Mouse (Mus musculus) lung, adult 10 weeks (tissue): ENCODE measurements around the gene Alg11. TPM values are rescaled to one million over a fixed set of nuclear protein-coding genes. Genes with fewer than 3 reads are reported as not detected.

ENCODE experiments used
- polyA plus RNA-seq: library from polyadenylated mRNA; stranded (reverse); fragments of 350-450 nt; fragmentation: Illumina TruSeq; extraction: RNeasy Lipid Tissue Mini Kit (QIAGEN cat#74804); gene quantifications from one replicate; pipeline ENCODE4 v1.2.3, GENCODE M21; 2014; ENCODE audit warnings: low read depth, low replicate concordance; ENCODE audit not compliant: insufficient read depth

Alg11 gene
- 5.5 TPM for polyA plus RNA-seq

GRCm38 (mm10) chr8:22060446-22060889 lies at the start of gene Alg11:
TSS of gene Alg11 (plus strand) at chr8:22060721.

DNA sequence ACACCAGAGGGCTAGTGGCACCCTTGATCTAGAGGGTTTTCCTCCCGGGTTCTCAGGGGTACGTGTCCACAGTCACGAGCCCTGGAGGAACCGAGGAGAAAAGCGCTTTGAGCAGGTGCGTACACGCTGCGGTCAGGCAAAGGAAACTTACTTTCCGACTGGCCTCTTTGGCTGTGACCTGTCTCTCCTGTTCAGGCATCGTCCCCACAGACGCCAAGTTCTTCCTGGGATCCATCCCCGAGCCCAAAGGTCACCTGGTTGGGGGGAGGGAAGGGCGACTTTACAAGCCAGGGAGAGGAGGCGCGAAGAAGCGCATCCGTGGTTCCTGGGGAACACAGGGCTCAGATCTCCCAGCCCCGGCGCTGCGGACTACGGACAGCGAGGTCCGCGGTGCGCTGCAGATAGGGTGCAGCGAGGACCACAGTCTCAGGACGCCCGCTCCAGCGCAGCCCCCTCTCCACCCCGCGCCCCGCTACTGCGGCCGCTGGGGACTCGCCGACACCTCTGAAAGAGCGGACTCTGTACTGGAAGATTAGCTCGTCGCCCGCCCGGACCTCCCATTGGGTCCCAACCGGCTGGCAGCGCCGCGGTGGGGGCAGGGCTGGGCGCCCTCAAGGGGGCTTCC lies 588 bp upstream of the Alg11 start, which contains the start of gene Atp7b:
Gene Atp7b (minus strand): TSS at position 485 of the 625 bp plus-strand sequence.

Other genes starting within 250 kb of the Alg11 start
- gene Defb50, start 237.2 kb upstream of the Alg11 start, polyA plus RNA-seq, result not detected
- not detected for gene Defb2, start 220.8 kb upstream of the Alg11 start, polyA plus RNA-seq
- gene Defb10, start 201.8 kb upstream of the Alg11 start, polyA plus RNA-seq, result not detected
- not detected for gene Defb9, start 175.3 kb upstream of the Alg11 start, polyA plus RNA-seq
- not detected for gene Defb11, start 154.3 kb upstream of the Alg11 start, polyA plus RNA-seq
- gene Defb15, start 128.0 kb upstream of the Alg11 start, polyA plus RNA-seq, result not detected
- gene Defb35, start 122.4 kb upstream of the Alg11 start, polyA plus RNA-seq, result not detected
- not detected for gene Defb13, start 114.0 kb upstream of the Alg11 start, polyA plus RNA-seq
- gene Fam90a1a, start 102.0 kb upstream of the Alg11 start, polyA plus RNA-seq, result not detected
- gene Ccdc70, start 90.9 kb upstream of the Alg11 start, polyA plus RNA-seq, result not detected
- 7.2 TPM for gene Atp7b, start 416 bp upstream of the Alg11 start, polyA plus RNA-seq
- 7.0 TPM for gene Nek5, start 64.3 kb downstream of the Alg11 start, polyA plus RNA-seq
- gene Nek3, start 105.7 kb downstream of the Alg11 start, polyA plus RNA-seq, result 1.9 TPM
- 0.74 TPM for gene Ckap2, start 125.1 kb downstream of the Alg11 start, polyA plus RNA-seq
- 21.4 TPM for gene Vps36, start 132.1 kb downstream of the Alg11 start, polyA plus RNA-seq
- gene Thsd1, start 166.6 kb downstream of the Alg11 start, polyA plus RNA-seq, result 10.5 TPM
- gene Tpte, start 222.7 kb downstream of the Alg11 start, polyA plus RNA-seq, result not detected